Mouse (Mus musculus): ENCODE data around the gene Clec16a. TPM values are rescaled to one million over a fixed set of nuclear protein-coding genes. Genes with fewer than 3 reads are reported as not detected.

The Clec16a gene
- total and polyA plus RNA-seq, 3 experiments, result 20.0 to 24.2 (median 20.5) TPM

- H3K4me3 ChIP-seq (replicated peaks in 1 of 3; ENCODE audit: low read depth in 2 of 3, low read length in 2 of 3, poor library complexity in 1 of 3), result no peak overlapping the region
- dilution Hi-C loops (cut with MboI; ENCODE audit: extremely low pct_ligation_motif_present, extremely low pct_unique_long_range_greater_than_20kb, low sequenced_read_pairs) (no loop called here), in situ Hi-C loops (cut with MboI; ENCODE audit: low pct_ligation_motif_present, low pct_unique_long_range_greater_than_20kb, low sequenced_read_pairs) (no loop called here)
- H3K36me3 ChIP-seq (replicated peaks in 1 of 2; ENCODE audit: control insufficient read depth in 1 of 2, insufficient read depth in 1 of 2, low read length in 1 of 2), result no peaks in the 10 kb centered on the region
- TF ChIP-seq TCF12 (IDR thresholded peaks at IDR 0.05; ENCODE audit: low read depth, low read length) (no peak), POLR2A (IDR thresholded peaks at IDR 0.05; ENCODE audit: low read depth, low read length) (no peak), USF2 (conservative IDR thresholded peaks at IDR 0.05; ENCODE audit: low read depth, low read length) (no peak), MAFK (IDR thresholded peaks at IDR 0.05; ENCODE audit: insufficient replicate concordance, low read length) (no peak), JUND (conservative IDR thresholded peaks at IDR 0.05; ENCODE audit: low read depth, low read length) (no peak), JUN (IDR thresholded peaks at IDR 0.05; ENCODE audit: insufficient read depth, low read depth, low read length) (no peak), RAD21 (IDR thresholded peaks at IDR 0.05; ENCODE audit: low read depth, low read length) (peak; percentile 6), MAX (IDR thresholded peaks at IDR 0.05; ENCODE audit: low read length) (0 out of 2 replicates have a peak, but pooled peaks have one; percentile 30), CHD1 (IDR thresholded peaks at IDR 0.05; ENCODE audit: low read depth, low read length) (no peak), HCFC1 (IDR thresholded peaks at IDR 0.05; ENCODE audit: low read depth, low read length) (no peak), MXI1 (IDR thresholded peaks at IDR 0.05; ENCODE audit: low read depth, low read length) (0 out of 2 replicates have a peak, but pooled peaks have one; percentile 32), SMC3 (IDR thresholded peaks at IDR 0.05; ENCODE audit: low read depth, low read length) (peak; percentile 37), CTCF (conservative IDR thresholded peaks at IDR 0.05 in 1 of 2, IDR thresholded peaks at IDR 0.05 in 1 of 2; ENCODE audit: low read depth in 2 of 2, low read length in 2 of 2) (peak in 1 of 2 experiments; percentile 38; a peak in 2 of 4 replicates), ELF1 (IDR thresholded peaks at IDR 0.05; ENCODE audit: low read depth, low read length) (peak; percentile 43; the same call in 1 of the 2 replicates)
- H3K4me1 ChIP-seq (ENCODE audit: control insufficient read depth in 1 of 2, insufficient read depth in 2 of 2), result peaks cover 18 to 38% of the 10 kb centered on the region in 2 experiments
- H3K27me3 ChIP-seq (replicated peaks), result no peaks in the 10 kb centered on the region
- H3K79me2 ChIP-seq (replicated peaks; ENCODE audit: control insufficient read depth, extremely low read depth, insufficient read depth, poor library complexity, severe bottlenecking), result no peaks in the 10 kb centered on the region
- no peak for DNase-seq (ENCODE audit: extremely low read depth)
- H3K27ac ChIP-seq (ENCODE audit: insufficient read depth, low read depth), result no peak overlapping the region
- 0 out of 2 replicates have a peak overlapping the region, but pooled peaks have one; percentile 20 for H3K9ac ChIP-seq (ENCODE audit: insufficient read depth, low read depth)
- no peaks in the 10 kb centered on the region for H3K9me3 ChIP-seq (replicated peaks; ENCODE audit: low read length)
- no peak overlapping the region for H3K4me2 ChIP-seq (ENCODE audit: insufficient read depth, low read depth, poor library complexity, severe bottlenecking)
These were observed 178.9 kb downstream of the Clec16a start for GRCm38 (mm10) chr16:10723816-10724647.

- in situ Hi-C loops (cut with MboI; ENCODE audit: low pct_ligation_motif_present, low pct_unique_long_range_greater_than_20kb, low sequenced_read_pairs), result no loop called here
- DNase-seq (ENCODE audit: extremely low read depth), result peak; percentile 48
- no peaks in the 10 kb centered on the region for H3K9me3 ChIP-seq (replicated peaks; ENCODE audit: low read length)
These were observed 180.0 kb downstream of the Clec16a start for GRCm38 (mm10) chr16:10725156-10725555.

More at GRCm38 (mm10) chr16:10725156-10725555, 180.0 kb downstream of the Clec16a start:
- Histone ChIP-seq H3K27ac (ENCODE audit: insufficient read depth, low read depth) (no peak overlapping the region), H3K4me3 (replicated peaks in 1 of 3; ENCODE audit: low read depth in 2 of 3, low read length in 2 of 3, poor library complexity in 1 of 3) (no peak overlapping the region), H3K4me1 (ENCODE audit: control insufficient read depth in 1 of 2, insufficient read depth in 2 of 2) (peaks cover 16 to 35% of the 10 kb centered on the region in 2 experiments), H3K36me3 (replicated peaks in 1 of 2; ENCODE audit: control insufficient read depth in 1 of 2, insufficient read depth in 1 of 2, low read length in 1 of 2) (no peaks in the 10 kb centered on the region), H3K4me2 (ENCODE audit: insufficient read depth, low read depth, poor library complexity, severe bottlenecking) (no peak overlapping the region), H3K79me2 (replicated peaks; ENCODE audit: control insufficient read depth, extremely low read depth, insufficient read depth, poor library complexity, severe bottlenecking) (no peaks in the 10 kb centered on the region), H3K27me3 (replicated peaks) (no peaks in the 10 kb centered on the region), H3K9ac (ENCODE audit: insufficient read depth, low read depth) (no peak overlapping the region)
- TF ChIP-seq KAT2A (IDR thresholded peaks at IDR 0.05; ENCODE audit: insufficient replicate concordance, low read length) (no peak), ZNF384 (IDR thresholded peaks at IDR 0.05; ENCODE audit: low read depth, low read length) (no peak), IRF4 (IDR thresholded peaks at IDR 0.05; ENCODE audit: low read depth, low read length) (no peak; the same call in 1 of the 2 replicates), MYC (IDR thresholded peaks at IDR 0.05; ENCODE audit: low read depth, low read length) (peak; percentile 77; the same call in 1 of the 2 replicates), CTCF (conservative IDR thresholded peaks at IDR 0.05 in 1 of 2, IDR thresholded peaks at IDR 0.05 in 1 of 2; ENCODE audit: low read depth in 2 of 2, low read length in 2 of 2) (peak; percentile 74 to 94), SMC3 (IDR thresholded peaks at IDR 0.05; ENCODE audit: low read depth, low read length) (peak; percentile 43), BHLHE40 (IDR thresholded peaks at IDR 0.05; ENCODE audit: low read depth, low read length) (0 out of 2 replicates have a peak, but pooled peaks have one; percentile 9), HCFC1 (IDR thresholded peaks at IDR 0.05; ENCODE audit: low read depth, low read length) (no peak; the same call in 1 of the 2 replicates), RCOR1 (conservative IDR thresholded peaks at IDR 0.05; ENCODE audit: low read depth, low read length) (no peak), EP300 (IDR thresholded peaks at IDR 0.05; ENCODE audit: low read length) (no peak), JUND (conservative IDR thresholded peaks at IDR 0.05; ENCODE audit: low read depth, low read length) (no peak), TBP (conservative IDR thresholded peaks at IDR 0.05; ENCODE audit: low read depth, low read length) (no peak), MEF2A (IDR thresholded peaks at IDR 0.05; ENCODE audit: borderline replicate concordance, low read depth, low read length) (no peak), POLR2A (IDR thresholded peaks at IDR 0.05; ENCODE audit: low read depth, low read length) (no peak), UBTF (IDR thresholded peaks at IDR 0.05; ENCODE audit: low read depth, low read length) (no peak), PAX5 (IDR thresholded peaks at IDR 0.05; ENCODE audit: low read length) (no peak), ZMIZ1 (IDR thresholded peaks at IDR 0.05; ENCODE audit: low read depth, low read length) (no peak), RAD21 (IDR thresholded peaks at IDR 0.05; ENCODE audit: low read depth, low read length) (peak; percentile 47), MAZ (IDR thresholded peaks at IDR 0.05; ENCODE audit: low read depth, low read length) (no peak), MAFK (IDR thresholded peaks at IDR 0.05; ENCODE audit: insufficient replicate concordance, low read length) (no peak), MAX (IDR thresholded peaks at IDR 0.05; ENCODE audit: low read length) (peak; percentile 74; the same call in 1 of the 2 replicates), CHD2 (IDR thresholded peaks at IDR 0.05; ENCODE audit: low read length) (no peak), NELFE (IDR thresholded peaks at IDR 0.05; ENCODE audit: low read depth, low read length) (0 out of 2 replicates have a peak, but pooled peaks have one; percentile 21)
- dilution Hi-C loops (cut with MboI; ENCODE audit: extremely low pct_ligation_motif_present, extremely low pct_unique_long_range_greater_than_20kb, low sequenced_read_pairs), result no loop called here
